Mouse (Mus musculus): Measurements from ENCODE around the gene Mrgprx1. TPM values are rescaled to one million over a fixed set of nuclear protein-coding genes. Genes with fewer than 3 reads are reported as not detected.

Gene Mrgprx1
- polyA plus RNA-seq, 1 experiment from 2014 or later: not detected

GRCm38 (mm10) chr7:47986752-47987151 is 40.6 kb downstream of the Mrgprx1 start:
- Histone ChIP-seq H3K4me1 (replicated peaks; ENCODE audit: control insufficient read depth, insufficient read depth) (no peaks in the 10 kb centered on the region), H3K4me3 (ENCODE audit: low read depth, low read length) (no peak overlapping the region), H3K27me3 (ENCODE audit: control insufficient read depth, insufficient read depth, low read length) (no peaks in the 10 kb centered on the region), H3K27ac (replicated peaks) (no peak overlapping the region), H3K9me3 (ENCODE audit: control insufficient read depth, low read length) (no peaks in the 10 kb centered on the region), H3K36me3 (ENCODE audit: control insufficient read depth, insufficient read depth, low read length) (no peaks in the 10 kb centered on the region), H3K9ac (ENCODE audit: low read length) (no peak overlapping the region), H3K4me2 (replicated peaks; ENCODE audit: low read depth) (no peak overlapping the region)
- no peak for ATAC-seq (ENCODE audit: low FRiP score, low TSS enrichment)
- TF ChIP-seq EP300 (optimal IDR thresholded peaks at IDR 0.05): no peak
- TF ChIP-seq CTCF (IDR thresholded peaks at IDR 0.05; ENCODE audit: low read depth): peak; percentile 58
- DNase-seq (ENCODE audit: low spot score): peak; percentile 16
- WGBS: 57% methylated on average over 1 of the region's 1 CpGs

- TF ChIP-seq CTCF (IDR thresholded peaks at IDR 0.05; ENCODE audit: low read depth) (no peak), EP300 (optimal IDR thresholded peaks at IDR 0.05) (no peak)
- DNase-seq (ENCODE audit: low spot score) (no peak), ATAC-seq (ENCODE audit: low FRiP score, low TSS enrichment) (no peak)
- Histone ChIP-seq H3K9me3 (ENCODE audit: control insufficient read depth, low read length) (no peaks in the 10 kb centered on the region), H3K9ac (ENCODE audit: low read length) (no peak within 1 kb of the TSS), H3K27ac (replicated peaks) (no peak within 1 kb of the TSS), H3K4me1 (replicated peaks; ENCODE audit: control insufficient read depth, insufficient read depth) (no peaks in the 10 kb centered on the region), H3K36me3 (ENCODE audit: control insufficient read depth, insufficient read depth, low read length) (no peaks in the 10 kb centered on the region), H3K27me3 (ENCODE audit: control insufficient read depth, insufficient read depth, low read length) (no peaks in the 10 kb centered on the region), H3K4me2 (replicated peaks; ENCODE audit: low read depth) (no peak within 1 kb of the TSS), H3K4me3 (ENCODE audit: low read depth, low read length) (no peak within 1 kb of the TSS)
- WGBS: 65% methylated on average over 1 of the region's 1 CpGs
Measured at GRCm38 (mm10) chr7:47981995-47982394, 45.4 kb downstream of the Mrgprx1 start, which contains the start of gene Mrgpra4. TSS of gene Mrgpra4 (minus strand) at chr7:47982095.

Other genes with a start within 250 kb of the Mrgprx1 start
- gene Mrgpra4, start 45.5 kb downstream of the Mrgprx1 start, polyA plus RNA-seq (2015; fragmentation: Nextera tagmentation; extraction: Ambion mirVana): not detected in 2 replicates
- gene Mrgprb5, start 141.4 kb upstream of the Mrgprx1 start, polyA plus RNA-seq (2015; fragmentation: Nextera tagmentation; extraction: Ambion mirVana): not detected in 2 replicates
- gene Mrgprb4, start 171.7 kb upstream of the Mrgprx1 start, polyA plus RNA-seq (2015; fragmentation: Nextera tagmentation; extraction: Ambion mirVana): not detected in 2 replicates